Mouse (Mus musculus) heart, postnatal 10 days (tissue): Measurements from ENCODE around the gene Tnip1. TPM values are rescaled to one million over a fixed set of nuclear protein-coding genes. Genes with fewer than 3 reads are reported as not detected.
"Not testable (repeated sequence)": the region's sequence is repeated elsewhere in the genome, so short reads cannot be mapped to it uniquely, and the experiment has no call there.

ENCODE experiments used
- DNase-seq, 2 experiments: peaks; one replicate each; pipeline ENCODE4 v3.0.0; 2021
- intact Hi-C: fragments of 180-260 bp; cut with DNase I; formaldehyde crosslinking; loops from one replicate; pipeline ENCODE4 v1.15.1; 2025
- total RNA-seq, 2 experiments: library from RNA; stranded (reverse); gene quantifications; 2 replicates each; pipeline ENCODE4 v1.2.3; 2021

Gene Tnip1
- total RNA-seq, 2 experiments from 2014 or later, result 33.4 to 37.1 TPM

- peak; percentile 47 to 48 for DNase-seq
- intact Hi-C loops, result no loop called here
These were observed 48.9 kb downstream of the Tnip1 start for GRCm38 (mm10) chr11:54913841-54914240.

- no peak for DNase-seq
- intact Hi-C loops, result no loop called here
These were observed 50.0 kb downstream of the Tnip1 start for GRCm38 (mm10) chr11:54912503-54913316.

- DNase-seq, result no peak
- intact Hi-C loops, result no loop called here
These were observed 50.8 kb downstream of the Tnip1 start for GRCm38 (mm10) chr11:54911671-54912502.

- intact Hi-C loops, result no loop called here
- DNase-seq, result no peak
These were observed 51.5 kb downstream of the Tnip1 start for GRCm38 (mm10) chr11:54911201-54911600.

- intact Hi-C loops, result no loop called here
- no peak for DNase-seq
These were observed 52.5 kb downstream of the Tnip1 start for GRCm38 (mm10) chr11:54910081-54910665.

GRCm38 (mm10) chr11:54909273-54909672 is 53.4 kb downstream of the Tnip1 start:
- no peak for DNase-seq
- intact Hi-C loops, result no loop called here

GRCm38 (mm10) chr11:54907259-54907658 is 55.5 kb downstream of the Tnip1 start:
- DNase-seq, result no peak
- intact Hi-C loops, result no loop called here

- intact Hi-C loops, result no loop called here
These were observed 56.3 kb downstream of the Tnip1 start for GRCm38 (mm10) chr11:54906466-54906865.

GRCm38 (mm10) chr11:54905931-54906330 is 56.8 kb downstream of the Tnip1 start:
- intact Hi-C loops, result no loop called here

More at GRCm38 (mm10) chr11:54906466-54906865, 56.3 kb downstream of the Tnip1 start:
- DNase-seq, result no peak

GRCm38 (mm10) chr11:54905086-54905485 is 57.6 kb downstream of the Tnip1 start:
- intact Hi-C loops, result no loop called here

More at GRCm38 (mm10) chr11:54905931-54906330, 56.8 kb downstream of the Tnip1 start:
- DNase-seq, result peak; percentile 58 to 69

GRCm38 (mm10) chr11:54903940-54904706 is 58.6 kb downstream of the Tnip1 start:
- peak; percentile 78 to 80 for DNase-seq
- intact Hi-C loops, result no loop called here

More at GRCm38 (mm10) chr11:54905086-54905485, 57.6 kb downstream of the Tnip1 start:
- no peak for DNase-seq

- intact Hi-C loops, result no loop called here
These were observed 59.4 kb downstream of the Tnip1 start for GRCm38 (mm10) chr11:54903339-54903738.

GRCm38 (mm10) chr11:54902333-54903323 is 60.1 kb downstream of the Tnip1 start, which contains the start of gene Gpx3:
Gene Gpx3, plus strand, starts transcription at chr11:54902453.
- intact Hi-C loops, result no loop called here
- DNase-seq, result peak; percentile 86 to 89

More at GRCm38 (mm10) chr11:54903339-54903738, 59.4 kb downstream of the Tnip1 start:
- DNase-seq, result no peak

- intact Hi-C loops, result no loop called here
These were observed 63.1 kb downstream of the Tnip1 start for GRCm38 (mm10) chr11:54899657-54900056.

GRCm38 (mm10) chr11:54897470-54897869 is 65.2 kb downstream of the Tnip1 start:
- DNase-seq, result no peak
- intact Hi-C loops, result no loop called here

More at GRCm38 (mm10) chr11:54899657-54900056, 63.1 kb downstream of the Tnip1 start:
- no peak for DNase-seq

GRCm38 (mm10) chr11:54896646-54897045 is 66.1 kb downstream of the Tnip1 start:
- intact Hi-C loops, DNase-seq: not testable (repeated sequence)

- intact Hi-C loops, result no loop called here
- DNase-seq, result no peak
These were observed 68.1 kb downstream of the Tnip1 start for GRCm38 (mm10) chr11:54894589-54894988.

GRCm38 (mm10) chr11:54892091-54892490 is 70.6 kb downstream of the Tnip1 start:
- intact Hi-C loops, result no loop called here
- no peak for DNase-seq

GRCm38 (mm10) chr11:54891341-54891740 is 71.4 kb downstream of the Tnip1 start:
- intact Hi-C loops, result no loop called here
- no peak for DNase-seq
